Comparison of ENCODE assay signal across 9 mouse cellular contexts in the genomic region with DNA sequence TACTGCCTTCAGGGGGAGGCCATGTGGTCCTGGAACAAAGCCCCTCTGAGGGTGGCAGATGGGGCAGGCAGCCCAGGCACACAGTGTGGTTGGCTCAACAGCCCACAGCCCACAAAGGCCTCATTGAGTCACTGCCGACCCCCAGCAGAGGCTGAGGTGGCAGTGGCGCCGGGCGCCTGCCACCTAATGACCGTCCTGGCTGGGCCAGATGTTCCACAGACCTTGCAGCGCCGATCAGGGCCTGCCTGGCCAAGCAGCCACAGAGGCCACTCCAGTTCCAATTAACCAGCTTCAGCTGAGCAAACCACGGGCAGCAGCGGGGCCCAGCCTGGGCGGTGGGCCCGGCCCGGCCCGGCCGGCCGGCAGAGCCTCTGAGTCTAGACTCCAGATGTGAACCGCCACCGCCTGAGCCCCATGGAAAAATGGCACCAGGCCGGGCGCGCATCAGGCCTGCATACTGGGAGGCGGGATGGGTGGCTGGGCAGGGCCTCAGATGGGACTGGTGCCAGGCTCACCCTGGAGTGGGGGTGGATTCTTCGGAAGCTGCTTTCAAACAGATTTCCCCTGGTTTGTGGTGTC. TPM values are rescaled to one million over a fixed set of nuclear protein-coding genes. Genes with fewer than 3 reads are reported as not detected.
DNase-seq lines count a peak whose midpoint lies in the region; ATAC-seq lines count a peak whose summit lies in the region.
"Had no signal": no experiment of that assay in that cellular context is flagged by ENCODE, and none has a peak within 500 bp of the region (broad histone marks: within the 10 kb centered on the region; RNA-seq: fewer than 3 reads in every experiment).

No protein-coding gene starts in this region.

- H3K9ac ChIP-seq in hindbrain, embryonic 15.5 days, result no peak overlapping the region; the same call in 1 of the 2 replicates
- peak overlapping the region; percentile 24; the same call in 1 of the 2 replicates for H3K9ac ChIP-seq in midbrain, embryonic 11.5 days (ENCODE audit: low read length)

- H3K4me1 ChIP-seq in hindbrain, embryonic 15.5 days (replicated peaks), result peaks cover 32% of the 10 kb centered on the region
- peaks cover 12% of the 10 kb centered on the region for H3K4me1 ChIP-seq in midbrain, embryonic 11.5 days (ENCODE audit: control insufficient read depth, insufficient read depth, low read length)

- no peak overlapping the region for H3K4me3 ChIP-seq in hindbrain, embryonic 15.5 days
- H3K4me3 ChIP-seq in midbrain, embryonic 11.5 days (ENCODE audit: low read depth, low read length), result no peak overlapping the region

- no peaks in the 10 kb centered on the region for H3K9me3 ChIP-seq in hindbrain, embryonic 15.5 days
- H3K9me3 ChIP-seq in midbrain, embryonic 11.5 days (ENCODE audit: control insufficient read depth, low read length), result no peaks in the 10 kb centered on the region

- peak overlapping the region; percentile 14; the same call in 1 of the 2 replicates for H3K4me2 ChIP-seq in hindbrain, embryonic 15.5 days
- no peak overlapping the region for H3K4me2 ChIP-seq in midbrain, embryonic 11.5 days

- H3K27me3 ChIP-seq in hindbrain, embryonic 15.5 days, result no peaks in the 10 kb centered on the region
- no peaks in the 10 kb centered on the region for H3K27me3 ChIP-seq in midbrain, embryonic 11.5 days (ENCODE audit: control insufficient read depth, insufficient read depth, low read length)

- peak overlapping the region; percentile 88 for H3K27ac ChIP-seq in hindbrain, embryonic 15.5 days (replicated peaks)
- 0 out of 2 replicates have a peak overlapping the region, but pooled peaks have one; percentile 25 for H3K27ac ChIP-seq in midbrain, embryonic 11.5 days (ENCODE audit: low read depth, low read length)

- H3K36me3 ChIP-seq in hindbrain, embryonic 15.5 days, result peaks cover 45% of the 10 kb centered on the region
- H3K36me3 ChIP-seq in midbrain, embryonic 11.5 days (ENCODE audit: control insufficient read depth, insufficient read depth, low read length), result peaks cover 22% of the 10 kb centered on the region

- WGBS in hindbrain, embryonic 15.5 days, result 32% methylated on average over 22 of the region's 22 CpGs
- 80% methylated on average over 22 of the region's 22 CpGs for WGBS in midbrain, embryonic 11.5 days

- DNase-seq in R1 (ENCODE audit: low read depth, low spot score), result peak; percentile 50
- peak; percentile 71 for DNase-seq in cerebellum, adult 9-11 months
- DNase-seq in gastrocnemius, adult 8-10 months (ENCODE audit: low spot score in 2 of 2), result peak; percentile 47 to 66
- DNase-seq in layer of hippocampus, postnatal 25 days (ENCODE audit: extremely low spot score in 1 of 2, low spot score in 1 of 2), result peak; percentile 48 to 55
- no peak for DNase-seq in midbrain, embryonic 11.5 days (ENCODE audit: low spot score, missing footprints)
- DNase-seq in yolk sac, embryonic 10.5 days (ENCODE audit: low spot score), result no peak
- DNase-seq in thymus, postnatal 14 days, result no peak

- ATAC-seq in hindbrain, embryonic 15.5 days (ENCODE audit: low FRiP score, low read depth), result peak; percentile 58
- 0 out of 2 replicates have a peak, but pooled peaks have one; percentile 19 for ATAC-seq in midbrain, embryonic 11.5 days (ENCODE audit: low FRiP score)

RNA-seq across cellular contexts. Expression of gene Mcts2, which starts 19.2 kb away (rescaled TPM):
- 10 to 100 TPM; 10.2 to 12.8 (median 11.9) TPM for total RNA-seq in gastrocnemius, adult 8-10 months (2022)
- polyA plus RNA-seq in hindbrain, embryonic 15.5 days (2015; fragmentation: Nextera tagmentation; extraction: Ambion mirVana), result 32.6 and 37.3 TPM in 2 replicates
- 10 to 100 TPM; 21.2 to 22.8 TPM for total RNA-seq in layer of hippocampus, postnatal 25 days (2021)
- 43.4 and 48.6 TPM in 2 replicates for polyA plus RNA-seq in midbrain, embryonic 11.5 days (2014; fragmentation: Nextera tagmentation; extraction: Ambion mirVana)

RNA-seq across cellular contexts. Expression of gene Id1, which starts 30.0 kb away (rescaled TPM):
- total RNA-seq in gastrocnemius, adult 8-10 months (2022), result 10 to 100 TPM in 1 of 4 experiments, 1 to 10 TPM in 3; 6.7 to 16.6 (median 8.4) TPM
- 55.3 and 57.5 TPM in 2 replicates for polyA plus RNA-seq in hindbrain, embryonic 15.5 days (2015; fragmentation: Nextera tagmentation; extraction: Ambion mirVana)
- 10 to 100 TPM; 19.6 to 22.4 TPM for total RNA-seq in layer of hippocampus, postnatal 25 days (2021)
- 66.0 and 70.7 TPM in 2 replicates for polyA plus RNA-seq in midbrain, embryonic 11.5 days (2014; fragmentation: Nextera tagmentation; extraction: Ambion mirVana)

RNA-seq across cellular contexts. Expression of gene H13, which starts 36.8 kb away (rescaled TPM):
- 10 to 100 TPM; 25.7 to 34.6 (median 28.7) TPM for total RNA-seq in gastrocnemius, adult 8-10 months (2022)
- 166 and 177 TPM in 2 replicates for polyA plus RNA-seq in hindbrain, embryonic 15.5 days (2015; fragmentation: Nextera tagmentation; extraction: Ambion mirVana)
- total RNA-seq in layer of hippocampus, postnatal 25 days (2021), result 10 to 100 TPM; 78.4 to 81.8 TPM
- polyA plus RNA-seq in midbrain, embryonic 11.5 days (2014; fragmentation: Nextera tagmentation; extraction: Ambion mirVana), result 117 and 119 TPM in 2 replicates

RNA-seq across cellular contexts. Expression of gene Cox4i2, which starts 47.9 kb away (rescaled TPM):
- 1 to 10 TPM; 1.4 to 3.1 (median 2.0) TPM for total RNA-seq in gastrocnemius, adult 8-10 months (2022)
- polyA plus RNA-seq in hindbrain, embryonic 15.5 days (2015; fragmentation: Nextera tagmentation; extraction: Ambion mirVana), result 6.3 TPM in 2 replicates
- total RNA-seq in layer of hippocampus, postnatal 25 days (2021), result 1 to 10 TPM; 2.0 to 2.7 TPM
- polyA plus RNA-seq in midbrain, embryonic 11.5 days (2014; fragmentation: Nextera tagmentation; extraction: Ambion mirVana), result 2.8 and 3.7 TPM in 2 replicates
- total RNA-seq: neutrophil, adult 5-6 weeks had no signal

Comparison
In these comparisons a context has a peak if more than half of its experiments do, and no peak if none do; other contexts are left out.
1. DNase-seq: peak in R1 (single experiment), cerebellum, adult 9-11 months (single experiment), gastrocnemius, adult 8-10 months (2 of 2) and layer of hippocampus, postnatal 25 days (2 of 2); none in midbrain, embryonic 11.5 days (single experiment), yolk sac, embryonic 10.5 days (single experiment) and thymus, postnatal 14 days (single experiment).